Mouse (Mus musculus): ENCODE results near the gene Syngr4.
"Not testable (repeated sequence)": the region's sequence is repeated elsewhere in the genome, so short reads cannot be mapped to it uniquely, and the experiment has no call there.

The Syngr4 gene

DNA sequence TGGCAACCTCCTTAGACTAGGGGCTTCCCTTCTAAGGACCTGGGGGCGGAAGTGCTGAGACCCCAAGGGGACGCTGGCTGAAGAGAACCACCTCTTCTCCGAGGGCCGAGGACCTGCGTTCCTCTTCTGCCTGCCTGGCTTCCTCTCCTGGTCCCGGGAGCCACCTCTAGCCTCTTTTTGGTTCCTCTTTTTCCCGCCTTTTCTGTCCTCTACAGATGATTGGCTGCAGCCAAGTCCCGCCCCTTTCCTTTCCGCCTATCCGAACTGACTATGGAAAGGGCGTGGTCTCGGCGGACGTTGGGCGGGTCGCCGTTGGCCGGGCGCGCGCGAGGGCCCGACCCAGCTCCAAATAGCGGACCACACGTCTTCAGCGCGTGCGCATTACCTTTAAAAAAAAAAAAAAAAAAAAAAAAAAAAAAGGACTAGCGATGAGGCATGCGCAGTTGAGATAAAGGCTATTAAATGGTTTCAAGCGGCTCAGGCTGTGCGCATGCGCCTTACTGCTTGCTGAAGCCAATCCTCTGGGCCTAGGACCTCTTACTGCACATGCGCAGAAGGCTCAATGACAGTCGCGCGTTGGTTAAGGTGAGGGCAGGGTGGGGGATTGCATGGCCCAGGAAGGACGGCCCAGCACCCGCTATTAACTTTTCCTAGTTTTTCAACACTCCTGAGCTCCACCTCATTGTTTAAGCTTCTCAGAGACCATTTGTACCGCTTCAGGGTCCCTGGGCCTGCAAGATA, at the start of gene Syngr4, which contains the start of gene Tmem143:
Gene Syngr4, minus strand, starts transcription at position 198 of the 741 bp plus-strand sequence.
Gene Tmem143, plus strand, starts transcription at position 425 of the 741 bp plus-strand sequence.
- peak; percentile 97 to 98 for DNase-seq (ENCODE audit: low spot score in 2 of 2)

DNA sequence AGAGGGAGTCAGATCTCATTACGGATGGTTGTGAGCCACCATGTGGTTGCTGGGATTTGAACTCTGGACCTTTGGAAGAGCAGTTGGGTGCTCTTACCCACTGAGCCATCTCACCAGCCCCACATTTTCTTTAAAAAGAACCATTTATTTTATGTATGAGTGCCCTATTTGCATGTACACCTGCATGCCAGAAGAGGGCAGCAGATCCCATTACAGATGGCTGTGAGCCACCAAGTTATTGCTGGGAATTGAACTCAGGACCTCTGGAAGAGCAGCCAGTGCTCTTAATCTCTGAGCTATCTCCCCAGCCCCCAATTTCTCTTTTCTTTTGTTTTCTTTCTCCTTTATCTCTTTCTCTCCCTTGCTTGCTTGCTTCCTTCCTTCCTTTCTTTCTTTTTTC, 46.8 kb upstream of the Syngr4 start:
- DNase-seq (ENCODE audit: low spot score in 2 of 2) = not testable (repeated sequence)

DNA sequence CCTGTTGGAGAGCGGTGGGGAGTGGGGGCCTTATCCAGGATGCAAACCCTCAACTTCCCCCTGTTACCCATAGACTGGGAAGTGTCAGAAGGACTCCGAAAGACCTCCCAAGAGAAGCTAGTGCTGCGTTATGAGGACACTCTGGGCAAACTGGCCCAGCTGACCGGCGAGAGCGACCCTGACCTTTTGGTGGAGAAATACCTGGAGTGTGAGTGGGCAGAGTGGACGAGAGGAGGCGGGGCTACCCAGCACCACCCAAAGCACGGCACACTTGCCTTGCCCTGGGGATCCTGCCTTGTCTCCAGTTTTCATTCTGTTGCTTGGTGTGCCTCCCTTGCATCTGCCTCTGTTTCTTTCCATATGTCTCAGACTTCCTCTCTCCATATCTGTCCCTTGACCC, 45.5 kb upstream of the Syngr4 start:
- DNase-seq (ENCODE audit: low spot score in 2 of 2) = no peak

DNA sequence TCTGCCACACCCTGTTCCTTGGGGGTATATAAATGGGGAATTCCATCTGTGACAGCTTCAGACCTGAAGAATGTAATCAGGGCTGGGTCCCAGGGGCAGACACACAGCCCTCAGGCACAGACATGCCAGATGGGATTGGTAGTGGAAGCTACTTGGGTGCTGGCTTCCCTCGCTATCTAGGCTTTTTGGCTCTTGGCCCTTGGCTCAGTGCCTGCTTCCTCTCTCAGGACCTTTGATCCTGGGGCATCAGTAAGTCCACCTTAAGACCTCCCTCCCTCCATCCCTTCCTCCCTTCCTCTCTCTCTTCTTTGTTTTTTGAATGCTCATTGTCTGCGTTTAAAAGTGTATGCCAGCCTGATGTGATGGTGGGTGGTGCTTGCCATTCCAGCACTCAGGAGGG, 43.3 kb upstream of the Syngr4 start:
- no peak for DNase-seq (ENCODE audit: low spot score in 2 of 2)

DNA sequence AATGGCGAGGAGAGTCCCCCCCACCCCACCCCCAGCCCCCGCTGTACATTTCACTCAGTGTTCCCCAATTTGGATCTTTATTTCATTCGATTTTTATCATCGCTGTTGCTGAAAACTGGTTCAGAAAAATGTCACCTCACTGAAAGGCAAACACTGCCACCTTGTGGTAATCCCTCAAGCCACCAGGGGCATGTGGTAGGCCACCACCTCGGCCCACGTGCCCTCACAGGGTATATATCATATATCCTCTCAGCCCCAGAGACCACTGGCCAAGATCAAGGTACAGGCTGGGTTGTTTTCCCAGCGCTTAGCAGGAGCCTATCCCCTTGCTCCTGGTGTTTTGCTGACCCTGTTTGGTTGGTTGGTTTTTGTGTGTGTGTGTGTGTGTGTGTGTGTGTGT, 38.6 kb upstream of the Syngr4 start:
- peak; percentile 41 to 54 for DNase-seq (ENCODE audit: low spot score in 2 of 2)

DNA sequence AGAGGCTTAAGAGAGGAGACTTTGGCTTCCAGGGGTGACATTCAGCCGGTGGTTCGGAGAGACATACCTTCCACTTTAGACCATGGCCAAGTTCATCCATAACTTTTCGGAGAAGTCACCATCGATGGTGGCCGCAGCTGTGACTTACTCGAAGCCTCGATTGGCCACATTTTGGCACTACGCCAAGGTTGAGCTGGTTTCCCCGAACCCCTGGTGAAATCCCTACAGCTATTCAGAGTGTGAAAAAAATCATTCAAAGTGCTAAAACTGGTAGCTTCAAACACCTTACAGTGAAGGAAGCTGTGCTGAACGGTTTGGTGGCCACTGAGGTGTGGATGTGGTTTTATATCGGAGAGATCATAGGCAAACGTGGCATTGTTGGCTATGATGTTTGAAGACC, 37.3 kb upstream of the Syngr4 start:
- not testable (repeated sequence) for DNase-seq (ENCODE audit: low spot score in 2 of 2)

GRCm38 (mm10) chr7:45929688-45930087, 33.2 kb upstream of the Syngr4 start:
- no peak for DNase-seq (ENCODE audit: low spot score in 2 of 2)

DNA sequence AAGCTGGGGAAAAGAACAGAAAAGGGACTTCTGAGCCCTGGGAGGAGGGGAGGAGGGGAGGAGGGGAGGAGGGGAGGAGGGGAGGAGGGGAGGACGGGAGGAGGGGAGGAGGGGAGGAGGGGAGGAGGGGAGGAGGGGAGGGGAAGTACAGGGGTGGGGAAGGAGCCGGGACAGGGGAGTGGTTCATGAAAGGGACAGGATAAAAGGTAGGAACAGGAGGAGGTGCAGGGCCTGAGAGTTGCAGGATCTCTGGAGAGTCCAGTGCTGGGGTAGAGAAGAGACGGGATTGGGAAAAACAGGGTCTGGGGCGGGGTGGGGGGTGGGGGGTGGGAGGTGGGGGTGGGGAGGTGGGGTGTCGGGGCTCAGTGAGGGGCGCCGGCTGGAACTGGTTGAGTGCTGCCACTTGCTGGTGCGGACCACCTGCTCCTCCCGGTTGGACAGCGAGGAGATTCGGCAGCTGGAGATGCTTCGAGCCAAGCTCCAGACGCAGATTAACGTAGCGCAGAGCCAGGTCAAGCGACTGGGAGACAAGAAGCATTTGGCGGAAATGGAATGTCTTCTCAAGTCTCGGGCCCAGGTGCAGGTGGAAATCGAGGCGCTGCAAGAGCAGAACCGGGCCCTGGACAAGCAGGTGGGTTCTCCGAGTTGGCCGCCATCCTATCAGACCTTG, 32.2 kb upstream of the Syngr4 start:
- no peak for DNase-seq (ENCODE audit: low spot score in 2 of 2)

- peak in 1 of 2 experiments; percentile 6 for DNase-seq (ENCODE audit: low spot score in 2 of 2)
Measured at GRCm38 (mm10) chr7:45924429-45924816, 27.9 kb upstream of the Syngr4 start.

- peak; percentile 89 to 94 for DNase-seq (ENCODE audit: low spot score in 2 of 2)
Measured at GRCm38 (mm10) chr7:45923762-45924428, 27.4 kb upstream of the Syngr4 start, which contains the start of gene Ccdc114. Gene Ccdc114, plus strand, starts transcription at chr7:45924072.

GRCm38 (mm10) chr7:45922928-45923761, 26.6 kb upstream of the Syngr4 start:
- peak; percentile 98 for DNase-seq (ENCODE audit: low spot score in 2 of 2)

GRCm38 (mm10) chr7:45921950-45922600, 25.6 kb upstream of the Syngr4 start:
- DNase-seq (ENCODE audit: low spot score in 2 of 2) = peak in 1 of 2 experiments; percentile 32

GRCm38 (mm10) chr7:45921242-45921621, 24.7 kb upstream of the Syngr4 start, which contains the start of gene Emp3:
Gene Emp3, minus strand, starts transcription at chr7:45921404.
- peak; percentile 64 to 68 for DNase-seq (ENCODE audit: low spot score in 2 of 2)

- peak; percentile 38 to 66 for DNase-seq (ENCODE audit: low spot score in 2 of 2)
Measured at GRCm38 (mm10) chr7:45920583-45921241, 24.2 kb upstream of the Syngr4 start.

- DNase-seq (ENCODE audit: low spot score in 2 of 2) = no peak
Measured at GRCm38 (mm10) chr7:45919761-45920160, 23.2 kb upstream of the Syngr4 start.

- DNase-seq (ENCODE audit: low spot score in 2 of 2) = no peak
Measured at GRCm38 (mm10) chr7:45919083-45919671, 22.7 kb upstream of the Syngr4 start.

DNA sequence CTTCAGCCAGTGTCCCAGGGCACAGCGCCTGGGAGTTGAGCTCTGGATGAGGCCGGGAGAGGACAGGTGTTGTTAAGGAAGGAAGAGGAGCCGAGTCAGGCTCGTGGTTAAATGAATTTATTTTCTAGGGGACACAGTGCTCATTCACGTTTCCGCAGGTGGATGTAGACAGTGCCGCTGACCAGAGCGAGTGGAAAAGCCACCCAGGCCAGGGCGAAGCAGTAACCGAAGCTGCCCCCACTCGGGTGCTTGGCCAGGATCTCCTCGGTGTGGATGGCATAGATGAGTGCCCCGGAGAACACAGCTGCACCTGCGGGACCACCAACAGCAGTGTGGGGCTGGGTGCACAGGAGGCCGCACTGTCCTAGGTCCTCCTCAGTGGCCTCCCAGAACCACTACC, 21.4 kb upstream of the Syngr4 start:
- no peak for DNase-seq (ENCODE audit: low spot score in 2 of 2)

GRCm38 (mm10) chr7:45917004-45917704, 20.6 kb upstream of the Syngr4 start:
- DNase-seq (ENCODE audit: low spot score in 2 of 2) = peak in 1 of 2 experiments; percentile 36

All from heart, adult 9 months (tissue).